Mouse (Mus musculus) myocyte (in vitro differentiated cells): ENCODE results near the gene Iqsec3.

ENCODE experiments used
- MAX ChIP-seq: IDR thresholded peaks from one replicate; pipeline ENCODE4 v1.6.1; 2011; ENCODE audit warnings: low read depth, mild to moderate bottlenecking, control low read depth
- POLR2A ChIP-seq: IDR thresholded peaks from one replicate; pipeline ENCODE4 v1.6.1; 2011; ENCODE audit warnings: low read depth, mild to moderate bottlenecking, control low read depth, moderate library complexity; ENCODE audit not compliant: insufficient read length
- POLR2AphosphoS2 ChIP-seq: IDR thresholded peaks from one replicate; pipeline ENCODE4 v1.6.1; 2011; ENCODE audit warnings: low read depth, control low read depth; ENCODE audit not compliant: insufficient read length

- TF ChIP-seq POLR2A (no peak), MAX (no peak), POLR2AphosphoS2 (no peak)
These were observed 21.5 kb upstream of the Iqsec3 start for GRCm38 (mm10) chr6:121495026-121495425.
